Mouse (Mus musculus): ENCODE measurements at regions not wholly inside any gene's neighbourhood (a gene's known extent, or its start where the extent isn't known, plus 50 kb on each side); places are given as distances from the start of the nearest gene placed in this dataset.

DNA sequence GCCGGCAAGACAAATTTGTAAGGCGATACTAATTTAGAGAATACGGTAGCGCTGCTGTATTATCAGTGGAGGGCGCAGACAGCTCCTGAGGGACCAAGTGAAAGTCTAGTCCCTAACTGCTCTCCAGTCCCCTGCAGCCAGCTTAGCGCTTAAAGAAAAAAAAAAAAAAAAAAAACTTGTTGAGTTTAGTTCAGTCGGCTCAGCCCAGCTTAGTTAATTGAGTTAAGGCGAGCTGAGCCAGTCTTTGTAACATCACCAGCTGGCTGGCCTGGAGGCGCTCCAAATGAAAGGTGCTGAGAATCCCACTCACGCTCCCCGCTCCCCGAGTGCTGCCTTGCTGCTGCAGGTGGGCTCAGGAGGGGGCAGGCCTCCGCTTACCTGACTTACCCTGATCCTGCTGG lies 128.6 kb downstream of the 2410131K14Rik start:
- no peak for TF ChIP-seq CTCF (IDR thresholded peaks at IDR 0.05; ENCODE audit: control insufficient read depth, insufficient read depth, low read length)
- no peak for TF ChIP-seq POLR2A (IDR thresholded peaks at IDR 0.05; ENCODE audit: borderline replicate concordance, control insufficient read depth, low read depth, low read length)

Measured in bone marrow, adult 2 months (tissue).